Mouse (Mus musculus) bone marrow macrophage, adult 2 months (primary cell): ENCODE results near the gene Adcy5.

Experiments used
- CTCF ChIP-seq: IDR thresholded peaks from 2 replicates; pipeline ENCODE4 v1.5.1; 2012; ENCODE audit warnings: low read depth, mild to moderate bottlenecking, low read length, moderate library complexity
- POLR2A ChIP-seq: IDR thresholded peaks from 2 replicates; pipeline ENCODE4 v1.6.1; 2012; ENCODE audit warnings: mild to moderate bottlenecking, low read depth, low read length, borderline replicate concordance

DNA sequence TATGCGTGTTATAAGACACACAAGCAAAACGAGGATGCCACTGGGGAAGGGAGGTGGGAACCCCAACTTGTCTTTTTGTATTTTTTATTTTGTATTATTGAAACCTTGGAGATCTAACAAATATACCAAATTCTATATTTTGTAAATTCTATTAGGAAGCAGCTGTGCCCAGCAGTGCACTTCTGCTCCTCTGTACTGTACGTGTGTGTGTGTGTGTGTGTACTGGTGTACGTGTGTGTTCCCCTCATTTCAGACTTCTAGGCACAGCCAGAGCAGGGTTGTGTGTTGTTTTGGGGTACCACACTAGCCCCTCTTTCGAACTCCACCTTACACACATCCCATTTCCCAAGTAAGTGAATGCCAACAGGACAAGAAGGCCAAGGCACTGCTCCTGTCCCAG lies 149.7 kb downstream of the Adcy5 start:
- TF ChIP-seq CTCF (no peak), POLR2A (no peak)
